Mouse (Mus musculus): ENCODE data around the gene Eif5b. TPM values are rescaled to one million over a fixed set of nuclear protein-coding genes. Genes with fewer than 3 reads are reported as not detected.

Gene Eif5b
- total and polyA plus RNA-seq, 2 experiments from 2014 or later, result 10.4 to 15.0 TPM

DNA sequence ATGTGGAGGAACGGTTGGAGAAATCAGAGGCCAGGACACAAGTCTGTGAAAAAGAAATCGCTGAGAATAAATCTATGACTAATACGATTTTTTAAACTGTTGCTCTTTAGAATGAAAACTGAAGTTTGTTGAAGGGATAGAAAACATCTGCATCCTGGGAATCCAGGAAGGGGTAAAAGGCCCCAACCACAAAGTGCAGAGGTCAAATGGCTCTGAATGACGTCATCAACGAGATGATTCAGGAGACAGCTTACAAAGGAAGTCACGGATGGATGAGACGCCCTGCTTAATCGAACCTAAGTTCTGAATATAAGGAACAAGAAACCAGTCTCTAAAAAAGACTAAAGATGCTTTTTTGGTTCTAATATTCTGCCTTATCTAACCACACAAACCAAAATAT lies 83.5 kb downstream of the Eif5b start:
- H3K27ac ChIP-seq (ENCODE audit: low read depth), result no peak overlapping the region
- no peak overlapping the region for H3K9ac ChIP-seq (replicated peaks; ENCODE audit: low read depth, low read length)
- ATAC-seq (ENCODE audit: insufficient read depth, low read depth) (no peak), DNase-seq (ENCODE audit: low spot score) (no peak)
- H3K4me1 ChIP-seq (ENCODE audit: control insufficient read depth, insufficient read depth), result no peaks in the 10 kb centered on the region
- H3K4me3 ChIP-seq (ENCODE audit: low read depth, low read length), result no peak overlapping the region
- no peaks in the 10 kb centered on the region for H3K27me3 ChIP-seq (ENCODE audit: control insufficient read depth, insufficient read depth, low read length)
- no peaks in the 10 kb centered on the region for H3K9me3 ChIP-seq (replicated peaks; ENCODE audit: control insufficient read depth, low read length)
- TF ChIP-seq EP300 (IDR thresholded peaks at IDR 0.05; ENCODE audit: low read depth) (no peak), CTCF (IDR thresholded peaks at IDR 0.05; ENCODE audit: low read depth) (no peak)
- H3K36me3 ChIP-seq (replicated peaks; ENCODE audit: control insufficient read depth, insufficient read depth, low read length), result peaks cover 36% of the 10 kb centered on the region
- 63% methylated on average over 8 of the region's 8 CpGs for WGBS
- H3K4me2 ChIP-seq (ENCODE audit: low read depth, low read length), result no peak overlapping the region

DNA sequence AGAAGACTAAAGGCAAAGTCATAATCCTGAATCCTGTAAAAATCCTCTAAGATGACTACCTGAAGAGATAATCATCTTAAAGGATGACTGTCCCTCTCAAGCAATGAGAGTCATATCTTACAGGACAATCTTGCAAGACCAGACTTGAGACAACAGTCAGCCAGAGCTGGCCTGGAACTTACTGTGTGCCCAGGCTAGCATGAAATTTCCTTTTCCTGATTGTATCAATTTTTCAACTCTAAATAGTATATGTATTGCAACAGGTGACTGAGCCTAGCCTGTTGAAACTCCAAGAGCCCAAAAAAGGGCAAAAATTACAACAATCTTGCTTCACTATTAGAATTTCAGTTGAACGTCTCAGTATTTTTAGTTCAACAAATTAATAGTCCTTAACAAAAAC lies 105.4 kb downstream of the Eif5b start:
- no peak for ATAC-seq (ENCODE audit: insufficient read depth, low read depth)
- DNase-seq (ENCODE audit: low spot score), result no peak

GRCm38 (mm10) chr1:38103813-38104212 lies 106.0 kb downstream of the Eif5b start:
- Histone ChIP-seq H3K4me2 (ENCODE audit: low read depth, low read length) (no peak overlapping the region), H3K27ac (ENCODE audit: low read depth) (peak overlapping the region; percentile 13; the same call in 1 of the 2 replicates), H3K4me1 (ENCODE audit: control insufficient read depth, insufficient read depth) (no peaks in the 10 kb centered on the region), H3K36me3 (replicated peaks; ENCODE audit: control insufficient read depth, insufficient read depth, low read length) (0 out of 2 replicates have a peak, but pooled peaks cover 9% of the 10 kb centered on the region), H3K4me3 (ENCODE audit: low read depth, low read length) (no peak overlapping the region), H3K27me3 (ENCODE audit: control insufficient read depth, insufficient read depth, low read length) (no peaks in the 10 kb centered on the region), H3K9ac (replicated peaks; ENCODE audit: low read depth, low read length) (no peak overlapping the region), H3K9me3 (replicated peaks; ENCODE audit: control insufficient read depth, low read length) (no peaks in the 10 kb centered on the region)
- DNase-seq (ENCODE audit: low spot score) (peak; percentile 44), ATAC-seq (ENCODE audit: insufficient read depth, low read depth) (peak; percentile 70)
- WGBS, result 11% methylated on average over 3 of the region's 3 CpGs
- no peak for TF ChIP-seq EP300 (IDR thresholded peaks at IDR 0.05; ENCODE audit: low read depth)
- no peak for TF ChIP-seq CTCF (IDR thresholded peaks at IDR 0.05; ENCODE audit: low read depth)

More for the DNA sequence above, 105.4 kb downstream of the Eif5b start:
- Histone ChIP-seq H3K27me3 (ENCODE audit: control insufficient read depth, insufficient read depth, low read length) (no peaks in the 10 kb centered on the region), H3K4me3 (ENCODE audit: low read depth, low read length) (no peak overlapping the region), H3K4me2 (ENCODE audit: low read depth, low read length) (no peak overlapping the region), H3K9ac (replicated peaks; ENCODE audit: low read depth, low read length) (no peak overlapping the region), H3K4me1 (ENCODE audit: control insufficient read depth, insufficient read depth) (no peaks in the 10 kb centered on the region), H3K9me3 (replicated peaks; ENCODE audit: control insufficient read depth, low read length) (no peaks in the 10 kb centered on the region), H3K36me3 (replicated peaks; ENCODE audit: control insufficient read depth, insufficient read depth, low read length) (peaks cover 12% of the 10 kb centered on the region; the same call in 1 of the 2 replicates), H3K27ac (ENCODE audit: low read depth) (no peak overlapping the region)
- 62% methylated on average over 1 of the region's 1 CpGs for WGBS
- TF ChIP-seq EP300 (IDR thresholded peaks at IDR 0.05; ENCODE audit: low read depth), result no peak
- no peak for TF ChIP-seq CTCF (IDR thresholded peaks at IDR 0.05; ENCODE audit: low read depth)

Other genes with a start within 250 kb of the Eif5b start
- gene Tsga10, start 131.6 kb upstream of the Eif5b start, total RNA-seq (2014; rRNA removed; ENCODE audit: low replicate concordance), result 1.5 and 3.7 TPM in 2 replicates
- 3.1 and 3.6 TPM in 2 replicates for gene Tsga10, start 131.6 kb upstream of the Eif5b start, polyA plus RNA-seq (2015; fragmentation: Nextera tagmentation; extraction: Ambion mirVana)
- gene Lipt1, start 126.3 kb upstream of the Eif5b start, total RNA-seq (2014; rRNA removed; ENCODE audit: low replicate concordance), result 6.9 and 8.9 TPM in 2 replicates
- gene Lipt1, start 126.3 kb upstream of the Eif5b start, polyA plus RNA-seq (2015; fragmentation: Nextera tagmentation; extraction: Ambion mirVana), result 10.4 and 12.0 TPM in 2 replicates
- gene Mitd1, start 107.6 kb upstream of the Eif5b start, total RNA-seq (2014; rRNA removed; ENCODE audit: low replicate concordance), result 0.34 and 1.3 TPM in 2 replicates
- 8.6 and 9.0 TPM in 2 replicates for gene Mitd1, start 107.6 kb upstream of the Eif5b start, polyA plus RNA-seq (2015; fragmentation: Nextera tagmentation; extraction: Ambion mirVana)
- 156 and 175 TPM in 2 replicates for gene Mrpl30, start 107.5 kb upstream of the Eif5b start, total RNA-seq (2014; rRNA removed; ENCODE audit: low replicate concordance)
- 478 and 500 TPM in 2 replicates for gene Mrpl30, start 107.5 kb upstream of the Eif5b start, polyA plus RNA-seq (2015; fragmentation: Nextera tagmentation; extraction: Ambion mirVana)
- gene Lyg2, start 81.5 kb upstream of the Eif5b start, total RNA-seq (2014; rRNA removed; ENCODE audit: low replicate concordance), result not detected in 2 replicates
- gene Lyg2, start 81.5 kb upstream of the Eif5b start, polyA plus RNA-seq (2015; fragmentation: Nextera tagmentation; extraction: Ambion mirVana), result not detected in 2 replicates
- gene Lyg1, start 40.3 kb upstream of the Eif5b start, total RNA-seq (2014; rRNA removed; ENCODE audit: low replicate concordance), result not detected in 2 replicates
- gene Lyg1, start 40.3 kb upstream of the Eif5b start, polyA plus RNA-seq (2015; fragmentation: Nextera tagmentation; extraction: Ambion mirVana), result not detected in 2 replicates
- gene Txndc9, start 117 bp upstream of the Eif5b start, total RNA-seq (2014; rRNA removed; ENCODE audit: low replicate concordance), result 16.9 and 21.9 TPM in 2 replicates
- gene Txndc9, start 117 bp upstream of the Eif5b start, polyA plus RNA-seq (2015; fragmentation: Nextera tagmentation; extraction: Ambion mirVana), result 98.0 and 108 TPM in 2 replicates
- 5.6 and 13.3 TPM in 2 replicates for gene Rev1, start 131.8 kb downstream of the Eif5b start, total RNA-seq (2014; rRNA removed; ENCODE audit: low replicate concordance)
- 9.0 and 10.3 TPM in 2 replicates for gene Rev1, start 131.8 kb downstream of the Eif5b start, polyA plus RNA-seq (2015; fragmentation: Nextera tagmentation; extraction: Ambion mirVana)

All from heart, postnatal 0 days (tissue).